Mouse (Mus musculus): Measurements from ENCODE around the gene Jph2. TPM values are rescaled to one million over a fixed set of nuclear protein-coding genes. Genes with fewer than 3 reads are reported as not detected.

The Jph2 gene
- total RNA-seq (2021) = under 1 TPM; 0.46 to 0.48 TPM

- intact Hi-C loops (cut with DNase I) = no loop called here
- no peak for DNase-seq (ENCODE audit: low spot score in 2 of 2)
Observed at GRCm38 (mm10) chr2:163397905-163398304, at the start of gene Jph2. Gene Jph2, minus strand, starts transcription at chr2:163397993.

GRCm38 (mm10) chr2:163447375-163447774, 49.6 kb upstream of the Jph2 start:
- DNase-seq (ENCODE audit: low spot score in 2 of 2) = no peak
- intact Hi-C loops (cut with DNase I) = no loop called here

- peak in 1 of 2 experiments; percentile 36 for DNase-seq (ENCODE audit: low spot score in 2 of 2)
- intact Hi-C loops (cut with DNase I) = no loop called here
Observed at GRCm38 (mm10) chr2:163444017-163444416, 46.2 kb upstream of the Jph2 start.

- intact Hi-C loops (cut with DNase I) = no loop called here
Observed at GRCm38 (mm10) chr2:163443543-163443942, 45.8 kb upstream of the Jph2 start.

GRCm38 (mm10) chr2:163439488-163439887, 41.7 kb upstream of the Jph2 start:
- DNase-seq (ENCODE audit: low spot score in 2 of 2) = no peak
- intact Hi-C loops (cut with DNase I) = loop anchor here (2.0 kb wide), 1 partner anchor 21 kb away; no protein-coding TSS in a partner anchor

More at GRCm38 (mm10) chr2:163443543-163443942, 45.8 kb upstream of the Jph2 start:
- no peak for DNase-seq (ENCODE audit: low spot score in 2 of 2)

- peak in 1 of 2 experiments; percentile 37 for DNase-seq (ENCODE audit: low spot score in 2 of 2)
- intact Hi-C loops (cut with DNase I) = loop anchor here (2.0 kb wide), 1 partner anchor 20 kb away; no protein-coding TSS in a partner anchor
Observed at GRCm38 (mm10) chr2:163438619-163439451, 41.0 kb upstream of the Jph2 start.

- DNase-seq (ENCODE audit: low spot score in 2 of 2) = peak; percentile 78 to 86
- intact Hi-C loops (cut with DNase I) = loop anchor here (2.0 kb wide), 1 partner anchor 19 kb away; no protein-coding TSS in a partner anchor
Observed at GRCm38 (mm10) chr2:163438246-163438618, 40.4 kb upstream of the Jph2 start, which contains the start of gene Gdap1l1. Gene Gdap1l1, plus strand, starts transcription at chr2:163438476.

- intact Hi-C loops (cut with DNase I) = loop anchor here (2.0 kb wide), 1 partner anchor 19 kb away; no protein-coding TSS in a partner anchor
- no peak for DNase-seq (ENCODE audit: low spot score in 2 of 2)
Observed at GRCm38 (mm10) chr2:163437800-163438199, 40.0 kb upstream of the Jph2 start.

GRCm38 (mm10) chr2:163433971-163434370, 36.2 kb upstream of the Jph2 start:
- intact Hi-C loops (cut with DNase I) = no loop called here
- no peak for DNase-seq (ENCODE audit: low spot score in 2 of 2)

- intact Hi-C loops (cut with DNase I) = no loop called here
Observed at GRCm38 (mm10) chr2:163431289-163431688, 33.5 kb upstream of the Jph2 start.

GRCm38 (mm10) chr2:163428346-163429011, 30.7 kb upstream of the Jph2 start:
- intact Hi-C loops (cut with DNase I) = no loop called here
- no peak for DNase-seq (ENCODE audit: low spot score in 2 of 2)

More at GRCm38 (mm10) chr2:163431289-163431688, 33.5 kb upstream of the Jph2 start:
- no peak for DNase-seq (ENCODE audit: low spot score in 2 of 2)

- no peak for DNase-seq (ENCODE audit: low spot score in 2 of 2)
- intact Hi-C loops (cut with DNase I) = no loop called here
Observed at GRCm38 (mm10) chr2:163424597-163424996, 26.8 kb upstream of the Jph2 start, which contains the start of gene Oser1. Gene Oser1, minus strand, starts transcription at chr2:163424697.

- intact Hi-C loops (cut with DNase I) = no loop called here
- no peak for DNase-seq (ENCODE audit: low spot score in 2 of 2)
Observed at GRCm38 (mm10) chr2:163422895-163423660, 25.3 kb upstream of the Jph2 start.

- intact Hi-C loops (cut with DNase I) = loop anchor here (1.0 kb wide), 1 partner anchor 52 kb away; the partner anchor contains the start of gene Fitm2
Observed at GRCm38 (mm10) chr2:163420366-163420886, 22.6 kb upstream of the Jph2 start.

GRCm38 (mm10) chr2:163419346-163420045, 21.7 kb upstream of the Jph2 start:
- peak; percentile 99 to 100 for DNase-seq (ENCODE audit: low spot score in 2 of 2)
- intact Hi-C loops (cut with DNase I) = loop anchor here (1.0 to 2.0 kb wide), 3 partner anchors 19 to 488 kb away; partner anchors contain the start of genes Fitm2, Gdap1l1 and Srsf6

More at GRCm38 (mm10) chr2:163420366-163420886, 22.6 kb upstream of the Jph2 start:
- no peak for DNase-seq (ENCODE audit: low spot score in 2 of 2)

GRCm38 (mm10) chr2:163418841-163419345, 21.1 kb upstream of the Jph2 start:
- no peak for DNase-seq (ENCODE audit: low spot score in 2 of 2)
- intact Hi-C loops (cut with DNase I) = loop anchor here (1.0 to 2.0 kb wide), 2 partner anchors 20 to 488 kb away; partner anchors contain the start of genes Gdap1l1 and Srsf6

- no peak for DNase-seq (ENCODE audit: low spot score in 2 of 2)
- intact Hi-C loops (cut with DNase I) = loop anchor here (2.0 kb wide), 1 partner anchor 21 kb away; the partner anchor contains the start of gene Gdap1l1
Observed at GRCm38 (mm10) chr2:163417830-163418229, 20.0 kb upstream of the Jph2 start.

- intact Hi-C loops (cut with DNase I) = no loop called here
- no peak for DNase-seq (ENCODE audit: low spot score in 2 of 2)
Observed at GRCm38 (mm10) chr2:163417026-163417425, 19.2 kb upstream of the Jph2 start.
